Mouse (Mus musculus): ENCODE results near the gene Lpar1. TPM values are rescaled to one million over a fixed set of nuclear protein-coding genes. Genes with fewer than 3 reads are reported as not detected.

Gene Lpar1
- total RNA-seq, 1 experiment from 2014 or later = 12.1 TPM

DNA sequence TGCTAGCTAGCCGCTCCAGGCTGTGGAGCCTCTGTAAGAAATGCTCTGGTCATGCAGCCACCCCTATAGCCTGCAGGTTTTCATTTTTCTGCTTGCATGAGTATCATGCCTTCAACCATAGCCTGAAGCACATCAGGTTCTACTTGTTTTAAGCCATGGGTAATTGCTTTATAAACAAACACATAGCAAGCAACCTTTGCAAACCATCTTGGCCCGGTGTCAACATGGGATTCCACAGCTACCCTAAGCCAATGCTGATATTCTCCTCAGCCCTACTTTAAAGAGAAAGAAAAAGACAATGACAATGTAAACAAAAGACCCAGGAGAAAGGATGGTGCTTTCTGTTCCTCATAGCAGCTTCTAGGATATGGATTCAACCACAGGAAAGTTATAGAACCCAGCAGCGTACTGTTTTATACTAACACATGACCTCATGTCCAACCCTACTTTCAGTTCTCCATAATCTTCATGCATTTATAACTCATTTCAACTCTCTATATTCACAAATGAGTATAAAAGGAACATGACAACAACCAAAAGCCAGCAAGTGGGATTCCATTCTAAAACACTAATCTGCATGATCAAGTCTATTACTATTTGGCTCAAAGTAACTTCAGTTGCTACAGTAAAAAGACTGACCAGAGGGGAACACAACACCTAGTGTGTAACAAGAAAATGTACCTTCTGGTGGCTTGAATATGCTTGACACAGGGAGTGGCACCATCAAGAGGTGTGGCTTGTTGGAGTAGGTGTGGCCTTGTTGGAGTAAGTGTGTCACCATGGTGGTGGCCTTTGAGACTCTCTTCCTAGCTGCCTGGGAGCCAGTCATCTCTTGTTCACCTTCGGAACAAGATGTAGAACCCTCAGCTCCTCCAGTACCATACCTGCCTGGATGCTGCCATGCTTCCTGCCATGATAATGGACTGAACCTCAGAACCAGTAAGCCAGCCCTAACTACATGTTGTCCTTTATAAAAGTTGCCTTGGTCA is 46.9 kb downstream of the Lpar1 start:
- no peak for DNase-seq

DNA sequence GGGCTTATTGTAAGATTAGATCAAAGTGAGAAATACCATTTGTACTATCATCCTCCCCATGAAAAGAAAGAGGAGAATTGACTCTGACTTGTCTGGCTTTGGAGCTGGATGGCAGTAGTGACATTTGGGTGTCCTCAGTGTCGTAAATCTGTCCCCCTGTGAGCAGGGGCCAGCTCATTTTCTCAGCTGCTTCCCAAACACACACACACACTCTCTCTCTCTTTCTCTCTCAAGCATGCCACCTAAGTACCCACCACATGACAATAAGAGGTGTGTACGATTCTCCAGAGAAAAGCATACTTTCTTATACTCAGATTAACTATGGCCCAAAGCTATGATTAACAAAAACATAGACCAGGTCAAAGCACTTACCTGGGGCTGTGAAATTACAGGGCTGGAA is 49.4 kb downstream of the Lpar1 start:
- DNase-seq = no peak

DNA sequence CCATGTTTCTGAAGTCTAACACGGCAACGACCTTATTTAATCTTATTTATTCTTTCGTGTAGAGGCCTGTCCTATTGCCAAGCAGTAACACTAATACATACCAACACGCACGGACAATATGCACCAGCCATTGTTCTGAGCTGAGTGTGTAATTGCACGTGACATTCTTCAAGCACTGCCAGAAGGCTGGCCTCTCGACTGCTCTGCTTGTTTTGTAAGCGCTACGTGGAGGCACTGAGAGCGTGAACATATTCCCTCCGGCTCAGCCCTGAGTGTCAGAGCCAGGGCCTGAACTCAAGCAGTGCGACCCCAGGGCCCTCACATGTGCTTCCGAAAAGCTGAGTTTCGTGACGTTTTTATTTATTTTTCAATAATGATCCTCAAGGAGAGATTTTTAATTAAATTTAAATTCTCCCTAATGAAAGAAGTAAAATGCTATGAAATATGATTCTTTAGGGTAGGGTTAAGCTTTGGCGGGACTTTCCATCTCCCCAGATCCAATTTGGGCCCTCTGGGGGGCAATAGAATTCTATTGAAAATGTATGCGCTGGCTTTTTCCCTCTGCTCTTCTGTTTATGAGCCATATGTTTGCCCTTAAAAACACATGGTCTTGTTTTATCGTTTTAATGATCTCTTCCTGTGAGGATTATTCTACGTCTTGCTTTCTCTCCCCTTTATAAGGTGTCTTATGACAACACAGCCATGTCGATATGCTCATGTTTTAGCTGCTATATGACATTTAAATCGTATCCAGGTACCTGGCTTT is 52.5 kb downstream of the Lpar1 start:
- no peak for DNase-seq

DNA sequence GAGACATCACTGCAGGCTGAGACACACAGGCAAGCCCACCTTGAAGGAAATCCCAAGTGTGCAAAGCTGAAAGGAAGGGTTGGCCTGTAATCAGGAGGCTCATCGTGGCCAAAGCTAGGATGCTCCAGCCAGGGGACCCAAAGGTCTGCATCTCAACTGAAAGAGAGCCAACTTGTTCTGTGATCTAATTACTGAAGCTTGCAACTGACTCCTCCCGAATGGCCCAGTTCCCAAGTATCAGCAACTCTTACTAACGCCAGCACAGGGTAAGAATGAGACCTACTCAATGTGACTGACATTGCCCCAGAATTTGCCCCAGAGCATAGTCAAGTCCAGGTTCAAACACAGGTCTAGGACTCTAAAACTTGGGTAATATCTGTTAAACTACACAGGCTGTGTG is 53.9 kb downstream of the Lpar1 start:
- DNase-seq = no peak

DNA sequence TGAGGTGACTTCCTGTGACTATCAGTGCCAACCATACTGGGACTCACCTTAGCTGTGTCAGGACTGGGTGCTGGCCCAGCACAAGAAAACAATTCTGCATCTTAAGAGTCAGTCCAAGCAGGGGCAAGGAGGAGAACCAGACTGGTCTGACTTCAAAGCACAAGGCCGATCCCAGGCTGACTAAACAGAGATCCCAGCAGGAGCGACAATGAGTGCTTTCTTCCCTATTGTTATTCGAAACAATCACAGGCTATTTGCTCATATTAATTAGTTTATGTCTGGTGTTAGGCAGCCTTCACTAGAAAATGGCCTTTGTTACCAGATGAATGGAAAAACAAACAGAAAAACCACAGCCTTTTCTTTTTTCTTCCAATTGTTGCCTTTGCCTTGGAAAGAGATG is 54.5 kb downstream of the Lpar1 start:
- DNase-seq = no peak

DNA sequence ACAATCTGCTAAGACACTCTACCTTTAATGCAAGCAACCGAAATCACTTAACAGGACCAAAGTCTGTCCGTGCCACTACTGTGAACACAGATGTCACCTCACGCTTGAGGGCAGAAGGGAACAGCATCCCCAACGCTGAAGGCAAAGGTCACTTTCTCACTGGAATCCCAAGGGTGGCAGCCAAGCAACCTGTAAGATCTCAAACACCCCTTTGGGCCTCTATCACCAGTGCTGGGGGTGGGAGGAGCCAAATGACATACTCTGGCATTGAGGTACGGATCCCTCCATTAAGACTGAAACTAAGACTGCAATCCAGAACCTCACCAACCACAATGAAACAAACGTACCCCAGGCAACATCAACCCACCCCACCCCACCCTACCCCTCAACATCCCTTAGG is 55.0 kb downstream of the Lpar1 start:
- DNase-seq = no peak

DNA sequence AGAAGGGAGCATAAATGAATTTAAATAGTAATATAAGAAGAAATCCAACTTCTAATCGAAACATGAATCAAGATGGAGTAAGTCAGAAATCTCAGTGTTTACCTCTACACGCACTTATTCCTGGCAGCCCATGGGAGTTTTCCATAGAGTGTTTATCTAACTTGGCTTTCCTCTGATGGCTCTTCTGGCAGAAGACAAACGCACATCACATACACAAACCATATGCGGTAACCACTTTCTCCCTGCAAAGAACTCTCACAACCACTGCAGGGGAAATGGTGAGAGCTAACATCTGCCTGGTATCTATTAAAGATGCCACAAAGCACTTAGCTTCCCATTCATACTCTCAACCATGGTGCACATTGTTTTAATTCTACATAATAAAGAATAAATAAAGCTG is 56.4 kb downstream of the Lpar1 start:
- DNase-seq = no peak

DNA sequence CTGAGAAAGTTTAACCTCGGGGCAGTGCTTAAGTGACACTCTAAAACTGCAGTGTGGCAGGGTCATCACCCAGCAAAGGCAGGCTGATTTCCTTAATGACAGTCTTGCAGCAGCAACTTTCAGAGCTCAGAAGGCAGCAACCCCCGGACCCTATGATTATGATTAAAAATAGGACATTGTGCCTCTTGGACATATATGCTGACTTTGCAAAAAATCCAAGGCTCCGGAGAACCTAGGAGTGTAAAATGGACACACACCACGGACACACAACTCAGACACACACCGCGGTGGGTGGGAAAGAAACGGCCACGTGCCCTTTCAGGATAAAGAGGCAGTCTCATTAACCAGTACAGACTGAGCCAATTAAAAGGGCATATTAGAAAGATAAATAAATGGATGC is 57.0 kb downstream of the Lpar1 start:
- DNase-seq = no peak

DNA sequence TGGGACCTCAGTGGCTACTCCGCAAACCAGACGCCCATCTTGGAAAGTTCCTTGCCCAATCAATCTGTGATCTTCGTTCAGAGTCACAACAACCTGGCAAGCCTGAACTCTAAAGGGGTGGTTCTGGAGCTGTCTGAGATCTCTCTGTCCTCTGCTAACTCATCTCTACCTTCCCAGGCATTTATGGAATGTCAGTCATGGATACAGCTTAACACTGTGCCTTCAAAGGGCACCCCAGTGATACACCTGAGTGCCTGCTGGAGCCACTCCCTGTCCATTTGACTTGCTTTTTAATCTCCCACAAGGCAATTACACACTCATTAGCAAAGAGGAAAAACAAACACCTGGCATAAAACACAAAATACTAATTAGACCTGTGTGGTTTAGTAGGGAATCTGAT is 62.0 kb downstream of the Lpar1 start:
- no peak for DNase-seq

DNA sequence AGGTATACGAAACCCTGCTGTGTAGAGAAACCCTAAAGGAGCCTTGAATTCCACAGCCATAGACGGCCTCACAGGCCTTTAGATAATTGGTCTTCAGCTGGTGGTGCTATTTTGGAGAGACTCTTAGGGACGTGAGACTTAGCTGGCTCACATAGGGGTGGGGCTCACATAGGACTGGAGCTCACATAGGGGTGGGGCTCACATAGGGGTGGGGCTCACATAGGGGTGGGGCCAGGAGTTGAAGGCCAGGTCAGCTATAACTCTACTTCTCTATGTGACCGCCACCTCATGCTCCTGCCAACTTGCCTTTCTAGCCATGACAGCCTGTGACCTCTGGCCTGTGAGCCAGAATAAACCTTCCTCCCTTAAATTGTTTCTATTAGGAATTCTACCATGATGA is 63.3 kb downstream of the Lpar1 start:
- DNase-seq = no peak

DNA sequence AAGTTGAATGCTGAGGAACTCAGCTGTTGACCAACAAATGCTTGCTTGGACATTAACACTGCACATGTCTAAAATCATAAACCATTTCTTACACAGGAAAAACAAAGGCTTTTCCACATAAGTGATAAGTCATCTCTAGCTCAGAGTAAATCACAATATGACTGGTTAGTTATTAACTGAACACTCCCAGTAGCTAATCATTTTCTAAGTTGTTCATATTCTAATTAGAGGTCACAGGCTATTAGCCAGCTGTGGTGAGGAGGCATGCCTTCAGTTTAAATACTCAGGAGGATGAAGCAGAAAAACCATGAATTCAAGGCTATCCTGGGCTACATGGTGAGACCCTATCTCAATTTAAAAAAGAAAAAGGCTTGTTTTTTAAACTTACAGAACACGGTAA is 75.1 kb downstream of the Lpar1 start:
- no peak for DNase-seq

DNA sequence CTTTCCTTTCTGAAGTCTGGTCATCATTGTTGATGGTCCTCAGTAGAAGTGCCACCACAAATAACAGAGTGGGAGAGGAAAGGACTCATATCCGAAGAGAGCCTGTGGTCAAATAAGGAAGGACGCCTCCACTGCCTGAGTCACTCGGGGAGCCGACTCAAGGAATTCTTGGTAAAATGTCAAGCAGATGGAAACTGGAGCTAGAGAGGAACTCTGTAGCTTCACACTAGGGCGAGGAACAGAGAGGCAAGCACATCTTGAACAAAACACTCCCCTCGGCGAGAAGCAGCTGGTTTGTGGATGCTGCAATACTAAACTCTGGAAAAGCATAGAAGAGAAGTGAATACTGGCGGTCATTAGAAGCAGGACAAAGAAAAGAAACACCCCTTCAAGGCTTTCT is 76.0 kb downstream of the Lpar1 start:
- no peak for DNase-seq

DNA sequence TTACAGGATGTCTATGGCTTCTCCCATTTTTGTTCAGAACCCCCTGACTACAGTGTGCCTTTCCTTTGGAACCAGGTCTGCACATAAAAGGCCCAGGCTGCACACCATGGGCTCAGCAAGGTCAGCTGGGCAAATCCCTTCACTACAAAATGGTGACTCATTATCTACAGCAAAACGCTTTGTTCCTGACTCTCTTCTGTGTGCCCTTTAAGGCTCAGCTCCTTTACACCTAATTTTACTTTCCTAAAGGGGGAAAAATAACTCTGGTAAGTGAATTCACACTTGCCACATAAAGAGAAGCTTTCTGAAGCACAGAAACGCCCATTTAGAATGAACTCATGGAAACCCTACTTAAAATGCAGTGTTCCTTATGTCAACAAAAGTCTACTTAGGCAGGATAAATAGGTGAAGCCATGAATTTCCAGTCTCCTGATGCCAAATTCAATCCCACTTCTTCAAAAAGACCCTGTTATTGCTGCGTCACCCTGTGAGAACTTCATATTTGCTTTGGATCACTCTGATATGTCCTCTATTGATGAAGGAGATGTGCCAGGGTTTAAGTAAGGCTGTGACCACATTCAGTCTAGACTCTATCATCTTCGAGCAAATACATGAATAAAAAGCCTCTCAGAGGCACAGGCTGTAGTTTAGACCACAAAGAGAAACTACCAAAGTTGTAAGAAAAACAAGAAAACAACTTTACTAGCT is 82.3 kb downstream of the Lpar1 start:
- DNase-seq = peak; percentile 14

DNA sequence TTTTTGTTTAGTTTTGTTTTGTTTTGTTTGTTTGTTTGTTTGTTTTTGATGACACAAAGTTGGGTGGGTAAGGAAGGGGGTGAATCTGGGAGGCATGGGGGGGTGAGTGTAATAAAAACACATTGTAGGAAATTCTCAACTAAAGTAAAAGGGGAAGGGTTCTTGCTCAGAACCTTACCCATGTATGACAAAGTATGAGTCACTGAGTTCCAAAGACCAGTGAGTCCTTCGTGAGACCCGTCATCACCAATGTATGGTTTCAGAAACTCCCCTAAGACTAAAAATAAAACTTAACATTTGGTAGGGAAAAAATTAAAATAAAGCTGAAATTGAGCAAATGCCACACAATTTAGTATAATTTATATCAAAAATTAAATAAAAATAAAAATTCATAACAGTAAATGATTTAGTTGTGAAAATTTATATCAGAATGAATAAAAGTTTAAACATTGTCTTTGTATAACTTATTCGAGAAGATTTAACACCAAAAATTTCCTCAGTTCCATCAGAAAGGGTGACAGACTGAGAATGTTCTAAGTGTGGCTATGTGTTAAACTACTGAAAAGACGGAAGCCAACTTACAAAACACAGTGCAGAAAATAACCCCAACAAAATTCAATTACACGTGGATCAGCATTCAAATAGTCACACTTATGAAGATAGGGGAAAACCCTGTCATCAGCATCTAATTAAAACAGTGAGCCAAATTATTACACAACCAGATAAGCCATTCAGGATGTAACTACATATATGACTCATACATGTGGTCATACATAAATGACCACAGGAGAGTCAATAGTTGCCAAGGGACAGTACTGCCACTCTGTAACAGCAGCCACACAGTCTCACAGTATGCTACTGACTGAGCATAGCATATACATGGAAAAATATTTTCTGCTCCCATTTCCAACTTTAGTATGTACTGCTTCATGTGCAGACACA is 83.8 kb downstream of the Lpar1 start:
- no peak for DNase-seq

DNA sequence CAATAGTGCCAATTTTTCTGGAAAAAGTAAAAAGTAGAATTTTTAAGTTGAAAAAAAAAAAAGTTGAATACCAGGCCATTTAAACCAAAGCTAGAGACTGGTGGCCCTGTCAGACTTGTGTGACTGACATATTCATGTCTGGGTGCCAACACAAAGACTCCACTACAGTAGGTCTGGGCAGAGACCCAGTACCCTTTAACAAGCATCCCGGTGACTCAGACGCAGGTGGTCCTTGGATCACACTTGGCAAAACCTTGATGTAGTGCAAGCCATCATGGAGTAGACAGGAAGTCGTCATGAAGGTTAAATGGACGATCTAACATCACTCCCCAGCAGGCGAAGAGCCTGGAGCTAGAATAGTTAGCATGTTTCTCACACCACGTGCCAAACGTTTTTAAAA is 84.7 kb downstream of the Lpar1 start:
- no peak for DNase-seq

DNA sequence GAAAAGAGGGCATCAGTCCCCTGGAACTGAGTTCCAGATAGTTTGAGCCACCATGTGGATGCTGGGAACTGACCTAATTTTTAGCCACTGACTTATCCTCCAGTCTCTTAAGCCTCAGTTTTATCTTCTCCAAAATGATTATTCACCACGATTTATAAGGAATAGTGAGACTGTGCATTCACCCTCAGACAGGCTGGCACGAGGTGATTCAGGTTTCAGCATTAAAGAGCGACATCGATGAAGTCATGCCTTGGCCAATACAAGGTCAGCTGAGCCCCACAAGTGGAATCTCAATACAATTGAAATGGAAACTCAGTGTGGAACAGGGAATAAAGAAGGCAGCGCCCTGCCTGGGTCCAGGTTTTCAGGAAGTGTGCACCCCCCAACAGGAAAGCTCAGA is 88.1 kb downstream of the Lpar1 start:
- DNase-seq = no peak

DNA sequence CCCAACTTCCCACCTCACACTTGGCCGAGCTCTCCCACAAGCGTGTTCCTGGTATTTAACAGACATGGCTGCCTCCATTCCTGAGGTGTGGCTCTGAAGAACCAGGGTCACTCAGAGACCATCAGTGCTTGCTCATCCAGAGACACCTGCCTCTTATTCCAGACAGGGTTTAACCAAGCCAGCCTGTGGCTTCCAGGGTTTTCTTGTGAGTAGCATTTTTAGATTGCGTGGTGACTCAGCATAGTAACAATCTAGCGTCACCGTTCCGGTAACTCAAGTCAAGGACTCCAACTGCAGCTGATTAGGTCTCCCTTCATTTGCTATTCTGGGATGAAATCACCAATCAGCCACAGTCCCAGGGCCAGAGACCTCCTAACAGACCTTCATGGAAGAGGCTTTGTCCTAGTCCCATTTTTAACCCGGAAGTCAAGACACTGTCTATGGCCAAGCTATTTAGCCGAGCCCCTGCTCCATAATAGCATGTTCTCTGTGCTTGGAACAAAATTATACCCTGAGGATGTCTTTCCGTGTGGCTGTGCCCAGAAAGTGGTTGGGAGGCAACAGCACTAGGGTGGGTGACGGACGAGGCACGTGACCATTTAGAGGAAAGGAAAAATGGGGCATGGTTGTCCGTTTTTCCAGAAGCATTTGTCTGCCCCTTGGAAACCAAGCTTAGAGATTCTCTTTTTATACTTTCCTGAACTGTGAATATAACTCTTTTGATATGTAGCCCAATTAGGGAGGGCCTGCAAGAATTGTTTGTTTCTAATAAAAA is 89.1 kb downstream of the Lpar1 start:
- peak; percentile 20 for DNase-seq

DNA sequence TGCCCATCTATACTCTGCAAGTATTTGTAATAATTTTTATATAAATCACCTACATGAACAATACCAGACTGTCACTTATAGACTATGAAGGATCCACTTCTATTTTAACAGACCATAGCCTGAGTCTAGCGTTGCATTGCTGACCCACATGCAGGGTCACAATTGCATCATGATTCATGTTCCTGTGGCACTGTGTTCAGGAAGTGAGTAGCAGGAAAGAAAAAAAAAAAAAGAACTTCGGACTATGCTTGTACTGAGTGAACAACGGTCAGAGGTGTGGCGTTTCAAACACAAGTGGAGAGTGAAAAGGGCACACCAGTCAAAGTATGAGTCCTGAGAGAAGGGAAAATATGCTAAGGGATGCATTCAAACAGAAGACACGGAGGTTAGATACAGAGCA is 90.7 kb downstream of the Lpar1 start:
- no peak for DNase-seq

DNA sequence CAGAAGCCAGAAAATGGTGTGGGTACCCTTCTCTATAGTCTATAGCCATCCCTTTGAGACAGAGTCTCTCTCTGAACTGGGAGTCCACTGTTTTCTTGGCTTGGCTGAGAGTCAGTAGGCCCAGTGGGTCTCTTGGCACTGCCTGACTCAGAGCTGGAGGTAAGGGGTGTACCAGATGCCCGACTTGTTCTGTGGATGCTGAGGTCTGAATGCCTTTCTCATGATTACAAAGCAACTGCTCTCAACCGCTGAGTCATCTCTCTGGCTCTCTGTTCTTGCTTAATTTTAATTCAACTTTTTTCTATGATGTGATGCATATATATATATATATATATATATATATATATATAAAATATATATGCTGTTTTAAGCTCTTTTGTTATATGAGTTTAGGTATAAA is 91.1 kb downstream of the Lpar1 start:
- no peak for DNase-seq

DNA sequence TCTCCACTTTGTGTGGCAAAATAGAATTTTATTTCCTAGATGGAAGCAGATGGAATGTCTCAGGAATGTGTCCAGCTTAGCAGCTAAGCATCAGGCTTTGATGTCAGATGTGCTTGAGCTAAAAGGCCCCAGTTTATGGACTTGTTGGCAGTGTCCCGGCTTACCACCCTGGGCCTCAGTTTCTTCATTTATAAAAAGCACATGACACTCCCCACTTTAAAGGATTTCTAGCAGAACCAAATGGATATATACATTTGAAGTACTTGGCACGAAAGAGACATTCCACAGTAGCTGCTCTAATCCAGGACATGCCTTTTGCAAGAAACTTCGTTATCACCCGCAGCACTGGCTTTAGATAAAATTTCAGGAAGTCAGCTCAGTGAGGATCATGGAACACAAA is 100.4 kb downstream of the Lpar1 start:
- no peak for DNase-seq

DNA sequence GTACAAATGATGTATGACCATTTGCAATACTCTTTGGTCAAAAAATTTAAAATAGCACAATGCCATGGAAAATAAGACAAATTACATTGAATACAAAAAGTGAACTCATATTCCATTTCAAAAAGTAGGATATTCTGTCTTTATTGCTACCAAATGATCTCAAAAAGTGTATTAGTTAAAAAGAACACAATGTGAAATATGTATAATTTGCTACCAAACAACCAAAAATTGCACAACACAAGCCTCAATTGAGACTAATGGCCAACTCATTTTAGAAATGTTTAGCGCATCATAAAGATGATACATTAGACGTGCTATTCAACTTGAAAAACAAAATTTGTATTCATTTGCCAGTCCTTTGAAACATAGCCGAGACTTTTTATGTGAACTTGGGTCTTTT is 104.9 kb downstream of the Lpar1 start:
- DNase-seq = no peak

All from adrenal gland, postnatal 25 days (tissue).